27 mouse cellular contexts compared by ENCODE assay signal in genomic region chr4:95860601-95861000, GRCm38 (mm10).
DNase-seq lines count a peak whose midpoint lies in the region; ATAC-seq lines count a peak whose summit lies in the region.
"Had no signal": no experiment of that assay in that cellular context is flagged by ENCODE, and none has a peak within 500 bp of the region (broad histone marks: within the 10 kb centered on the region; RNA-seq: fewer than 3 reads in every experiment).

No protein-coding gene starts in this region.

- H3K4me2 ChIP-seq in embryonic facial prominence, embryonic 11.5 days (ENCODE audit: low read depth, low read length), result no peak overlapping the region
- no peak overlapping the region for H3K4me2 ChIP-seq in heart, embryonic 12.5 days
- H3K4me2 ChIP-seq in limb, embryonic 15.5 days, result no peak overlapping the region
- H3K4me2 ChIP-seq in midbrain, embryonic 11.5 days, result no peak overlapping the region
- H3K4me2 ChIP-seq: embryonic facial prominence, embryonic 13.5 days; forebrain, embryonic 13.5 days; heart, embryonic 13.5 days; hindbrain, embryonic 14.5 days had no signal

- H3K4me3 ChIP-seq in embryonic facial prominence, embryonic 11.5 days (ENCODE audit: low read depth, low read length), result no peak overlapping the region
- H3K4me3 ChIP-seq in embryonic facial prominence, embryonic 10.5 days, result no peak overlapping the region
- H3K4me3 ChIP-seq in heart, embryonic 12.5 days, result no peak overlapping the region
- no peak overlapping the region for H3K4me3 ChIP-seq in limb, embryonic 15.5 days
- no peak overlapping the region for H3K4me3 ChIP-seq in limb, embryonic 10.5 days
- no peak overlapping the region for H3K4me3 ChIP-seq in midbrain, embryonic 11.5 days (ENCODE audit: low read depth, low read length)
- H3K4me3 ChIP-seq: embryonic facial prominence, embryonic 13.5 days; erythroblast, embryonic 14.5 days; forebrain, embryonic 10.5 days; forebrain, embryonic 13.5 days; heart, adult 2 months; heart, embryonic 13.5 days had no signal

- no peaks in the 10 kb centered on the region for H3K4me1 ChIP-seq in embryonic facial prominence, embryonic 11.5 days (ENCODE audit: control insufficient read depth, insufficient read depth, low read length)
- peaks cover 31% of the 10 kb centered on the region for H3K4me1 ChIP-seq in embryonic facial prominence, embryonic 10.5 days
- peaks cover 23% of the 10 kb centered on the region for H3K4me1 ChIP-seq in heart, embryonic 12.5 days (replicated peaks)
- H3K4me1 ChIP-seq in limb, embryonic 15.5 days, result peaks cover 19% of the 10 kb centered on the region; the same call in 1 of the 2 replicates
- H3K4me1 ChIP-seq in limb, embryonic 10.5 days, result peaks cover 28% of the 10 kb centered on the region
- no peaks in the 10 kb centered on the region for H3K4me1 ChIP-seq in midbrain, embryonic 11.5 days (ENCODE audit: control insufficient read depth, insufficient read depth, low read length)

- H3K9me3 ChIP-seq in embryonic facial prominence, embryonic 11.5 days (replicated peaks; ENCODE audit: control insufficient read depth, low read length), result no peaks in the 10 kb centered on the region
- no peaks in the 10 kb centered on the region for H3K9me3 ChIP-seq in embryonic facial prominence, embryonic 10.5 days
- H3K9me3 ChIP-seq in heart, embryonic 12.5 days (replicated peaks), result no peaks in the 10 kb centered on the region
- H3K9me3 ChIP-seq in limb, embryonic 15.5 days, result no peaks in the 10 kb centered on the region
- no peaks in the 10 kb centered on the region for H3K9me3 ChIP-seq in limb, embryonic 10.5 days (replicated peaks)
- no peaks in the 10 kb centered on the region for H3K9me3 ChIP-seq in midbrain, embryonic 11.5 days (ENCODE audit: control insufficient read depth, low read length)
- H3K9me3 ChIP-seq: embryonic facial prominence, embryonic 13.5 days; forebrain, embryonic 10.5 days; forebrain, embryonic 13.5 days; heart, embryonic 13.5 days had no signal

- no peak for ATAC-seq in embryonic facial prominence, embryonic 11.5 days (replicated peaks; ENCODE audit: insufficient number of reproducible peaks, low FRiP score, low TSS enrichment, low read depth)
- ATAC-seq in heart, embryonic 12.5 days (ENCODE audit: insufficient number of reproducible peaks, low FRiP score), result no peak
- no peak for ATAC-seq in limb, embryonic 15.5 days (ENCODE audit: insufficient number of reproducible peaks, low FRiP score, low TSS enrichment, low read depth)
- ATAC-seq in midbrain, embryonic 11.5 days (ENCODE audit: low FRiP score), result no peak
- ATAC-seq: activated CD4-positive, CD25-positive, alpha-beta regulatory T cell, adult 4 months; forebrain, embryonic 13.5 days; forebrain, embryonic 16.5 days; hindbrain, postnatal 0 days; inflammation-experienced regulatory T-cells, adult 6 months had no signal

- DNase-seq in embryonic facial prominence, embryonic 11.5 days (ENCODE audit: low spot score), result peak; percentile 19
- no peak for DNase-seq in embryonic facial prominence, embryonic 10.5 days (ENCODE audit: low spot score)
- peak; percentile 77 for DNase-seq in heart, adult 11 months
- no peak for DNase-seq in limb, embryonic 10.5 days (ENCODE audit: low spot score)
- peak; percentile 53 for DNase-seq in skeletal muscle tissue, adult 2 months (ENCODE audit: low read depth, low spot score)
- DNase-seq in midbrain, embryonic 11.5 days (ENCODE audit: low spot score, missing footprints), result no peak
- DNase-seq: adrenal gland, adult 8-10 months; adrenal gland, postnatal 25 days; cerebellum, adult 18-20 months; cerebellum, adult 9-10 months; cerebellum, postnatal 14 days; heart, adult 2 months; heart, postnatal 14 days; heart, postnatal 4 days; kidney, adult 11 months had no signal

- no peak overlapping the region for H3K27ac ChIP-seq in embryonic facial prominence, embryonic 11.5 days (replicated peaks; ENCODE audit: low read depth, low read length)
- no peak overlapping the region for H3K27ac ChIP-seq in embryonic facial prominence, embryonic 10.5 days (replicated peaks)
- H3K27ac ChIP-seq in heart, embryonic 12.5 days (ENCODE audit: poor library complexity, severe bottlenecking), result no peak overlapping the region
- 0 out of 2 replicates have a peak overlapping the region, but pooled peaks have one; percentile 22 for H3K27ac ChIP-seq in limb, embryonic 15.5 days
- no peak overlapping the region for H3K27ac ChIP-seq in limb, embryonic 10.5 days
- H3K27ac ChIP-seq in midbrain, embryonic 11.5 days (ENCODE audit: low read depth, low read length), result no peak overlapping the region
- H3K27ac ChIP-seq: embryonic facial prominence, embryonic 13.5 days; forebrain, embryonic 10.5 days; forebrain, embryonic 13.5 days; heart, adult 2 months; heart, embryonic 13.5 days; hindbrain, embryonic 14.5 days; hindbrain, postnatal 0 days had no signal

- 38% methylated on average over 3 of the region's 3 CpGs for WGBS in embryonic facial prominence, embryonic 11.5 days
- 39% methylated on average over 3 of the region's 3 CpGs for WGBS in embryonic facial prominence, embryonic 10.5 days
- 43% methylated on average over 3 of the region's 3 CpGs for WGBS in heart, embryonic 12.5 days
- WGBS in limb, embryonic 15.5 days, result 48% methylated on average over 3 of the region's 3 CpGs
- 47% methylated on average over 3 of the region's 3 CpGs for WGBS in limb, embryonic 10.5 days
- 41% methylated on average over 3 of the region's 3 CpGs for WGBS in midbrain, embryonic 11.5 days

- H3K36me3 ChIP-seq in embryonic facial prominence, embryonic 11.5 days (replicated peaks; ENCODE audit: control insufficient read depth, insufficient read depth, low read depth, low read length), result no peaks in the 10 kb centered on the region
- no peaks in the 10 kb centered on the region for H3K36me3 ChIP-seq in embryonic facial prominence, embryonic 10.5 days (replicated peaks)
- no peaks in the 10 kb centered on the region for H3K36me3 ChIP-seq in heart, embryonic 12.5 days
- no peaks in the 10 kb centered on the region for H3K36me3 ChIP-seq in limb, embryonic 15.5 days
- H3K36me3 ChIP-seq in limb, embryonic 10.5 days, result no peaks in the 10 kb centered on the region
- H3K36me3 ChIP-seq in midbrain, embryonic 11.5 days (ENCODE audit: control insufficient read depth, insufficient read depth, low read length), result no peaks in the 10 kb centered on the region
- H3K36me3 ChIP-seq: embryonic facial prominence, embryonic 13.5 days; forebrain, embryonic 10.5 days; heart, embryonic 13.5 days had no signal

- no peak overlapping the region for H3K9ac ChIP-seq in embryonic facial prominence, embryonic 11.5 days (replicated peaks; ENCODE audit: low read length)
- no peak overlapping the region for H3K9ac ChIP-seq in heart, embryonic 12.5 days
- no peak overlapping the region for H3K9ac ChIP-seq in limb, embryonic 15.5 days
- no peak overlapping the region for H3K9ac ChIP-seq in midbrain, embryonic 11.5 days (ENCODE audit: low read length)
- H3K9ac ChIP-seq: embryonic facial prominence, embryonic 13.5 days; forebrain, embryonic 13.5 days; heart, embryonic 13.5 days; hindbrain, embryonic 14.5 days had no signal

- no peaks in the 10 kb centered on the region for H3K27me3 ChIP-seq in embryonic facial prominence, embryonic 11.5 days (ENCODE audit: control insufficient read depth, insufficient read depth, low read length)
- no peaks in the 10 kb centered on the region for H3K27me3 ChIP-seq in embryonic facial prominence, embryonic 10.5 days (replicated peaks; ENCODE audit: low read depth, poor library complexity, severe bottlenecking)
- H3K27me3 ChIP-seq in heart, embryonic 12.5 days (replicated peaks), result no peaks in the 10 kb centered on the region
- no peaks in the 10 kb centered on the region for H3K27me3 ChIP-seq in limb, embryonic 15.5 days
- H3K27me3 ChIP-seq in limb, embryonic 10.5 days (ENCODE audit: low read depth, poor library complexity, severe bottlenecking), result no peaks in the 10 kb centered on the region
- no peaks in the 10 kb centered on the region for H3K27me3 ChIP-seq in midbrain, embryonic 11.5 days (ENCODE audit: control insufficient read depth, insufficient read depth, low read length)
- H3K27me3 ChIP-seq: embryonic facial prominence, embryonic 13.5 days; forebrain, embryonic 13.5 days; heart, embryonic 13.5 days had no signal

Comparison
In these comparisons a context has a peak if more than half of its experiments do, and no peak if none do; other contexts are left out.
1. DNase-seq: peak in embryonic facial prominence, embryonic 11.5 days (single experiment), heart, adult 11 months (single experiment) and skeletal muscle tissue, adult 2 months (single experiment); none in embryonic facial prominence, embryonic 10.5 days (single experiment), limb, embryonic 10.5 days (single experiment) and midbrain, embryonic 11.5 days (single experiment).